Mouse (Mus musculus) brain, embryonic 18.5 days (tissue): ENCODE data around the gene Igsf23.
"Not testable (repeated sequence)": the region's sequence is repeated elsewhere in the genome, so short reads cannot be mapped to it uniquely, and the experiment has no call there.

Experiments used
- DNase-seq: peaks from one replicate; pipeline ENCODE4 v3.0.0-alpha.2; 2012; ENCODE audit warnings: low read depth, low spot score

Igsf23 gene

GRCm38 (mm10) chr7:19950589-19950988, at the start of gene Igsf23:
TSS of gene Igsf23 (minus strand) at chr7:19950756.
- no peak for DNase-seq

DNA sequence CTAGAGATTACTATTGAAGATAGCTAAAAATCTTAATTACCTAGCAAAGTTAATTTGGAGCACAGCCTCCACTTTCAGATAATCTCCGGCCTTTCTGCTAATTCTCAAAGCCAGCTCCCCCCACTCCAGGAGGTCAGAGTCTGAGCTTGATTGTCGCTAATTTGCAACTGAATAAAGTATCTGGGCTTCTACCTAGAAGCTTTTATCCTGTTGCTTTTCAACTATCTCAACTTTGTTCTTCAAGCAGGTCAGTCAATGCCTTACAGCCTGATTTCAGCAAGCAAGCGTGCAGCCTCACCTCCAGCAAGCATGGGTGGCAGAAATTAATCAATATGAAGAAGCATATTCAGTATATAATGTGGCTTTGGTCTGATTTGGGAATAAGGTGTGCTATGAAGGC, 46.2 kb upstream of the Igsf23 start:
- not testable (repeated sequence) for DNase-seq

GRCm38 (mm10) chr7:19991165-19991564, 40.6 kb upstream of the Igsf23 start, which contains the start of gene Nlrp9b:
TSS of gene Nlrp9b (plus strand) at chr7:19991465.
- not testable (repeated sequence) for DNase-seq

- no peak for DNase-seq
Observed at GRCm38 (mm10) chr7:19971516-19971915, 21.0 kb upstream of the Igsf23 start.

DNA sequence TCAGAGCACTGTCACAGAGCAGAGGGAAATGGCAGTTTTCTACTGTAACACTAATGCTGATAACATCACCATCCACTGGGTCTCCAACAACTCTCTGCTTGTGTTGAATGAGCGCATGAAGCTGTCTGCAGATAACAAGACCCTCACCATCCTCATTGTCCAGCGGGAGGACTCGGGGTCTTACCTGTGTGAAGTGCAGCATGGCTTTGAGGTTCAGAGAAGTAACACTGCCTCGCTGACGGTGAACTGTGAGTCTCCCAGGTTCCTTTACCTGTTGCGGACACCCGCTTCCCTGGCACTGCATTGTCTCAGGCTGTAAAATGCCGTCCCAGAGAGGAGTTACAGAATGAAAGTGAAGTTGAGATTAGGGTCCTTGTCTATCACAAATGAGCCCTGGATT, 19.6 kb upstream of the Igsf23 start:
- no peak for DNase-seq

DNA sequence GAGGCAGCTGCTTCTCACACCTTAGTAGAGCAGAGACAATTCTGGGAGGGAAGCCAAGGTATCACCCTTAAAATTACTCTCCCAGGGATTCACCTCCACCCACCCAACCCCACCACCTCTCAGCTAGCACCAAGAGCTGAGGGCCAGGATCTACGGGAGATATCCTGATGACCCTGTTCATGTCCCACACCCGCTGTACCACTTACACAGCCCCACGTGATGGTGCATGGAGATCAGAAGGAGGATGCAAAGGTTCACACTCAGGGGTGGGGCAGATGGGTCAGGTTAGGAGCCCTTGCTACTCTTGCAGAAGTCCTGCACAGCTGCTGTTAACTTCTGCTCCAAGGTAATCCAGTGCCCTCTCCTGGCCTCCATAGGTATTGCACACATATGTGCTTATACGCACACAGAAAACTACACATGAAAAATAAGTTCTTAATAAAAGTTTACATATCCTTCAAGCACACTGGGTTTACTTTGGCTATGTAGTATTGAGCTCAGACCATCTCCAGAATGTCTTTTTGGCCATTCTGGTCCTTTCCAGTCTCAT, 19.1 kb upstream of the Igsf23 start:
- no peak for DNase-seq

DNA sequence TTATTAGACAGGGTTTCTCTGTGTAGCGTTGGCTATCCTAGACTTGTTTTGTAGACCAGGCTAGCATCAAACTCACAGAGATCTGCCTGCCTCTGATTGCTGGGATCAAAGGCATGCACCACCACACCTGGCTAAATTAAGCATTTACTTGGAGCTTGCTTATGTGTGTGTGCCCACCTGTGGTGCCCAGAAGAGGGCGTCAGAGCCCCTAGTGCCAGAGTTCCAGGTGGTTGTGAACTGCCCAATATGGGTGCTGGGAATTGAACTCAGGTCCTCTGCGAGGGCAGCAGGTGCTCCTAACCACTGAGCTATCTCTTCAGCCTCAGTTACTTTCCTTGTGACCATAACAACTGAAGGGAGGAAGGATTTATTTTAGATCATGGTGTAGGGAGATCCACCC, 18.6 kb upstream of the Igsf23 start:
- DNase-seq, result no peak

DNA sequence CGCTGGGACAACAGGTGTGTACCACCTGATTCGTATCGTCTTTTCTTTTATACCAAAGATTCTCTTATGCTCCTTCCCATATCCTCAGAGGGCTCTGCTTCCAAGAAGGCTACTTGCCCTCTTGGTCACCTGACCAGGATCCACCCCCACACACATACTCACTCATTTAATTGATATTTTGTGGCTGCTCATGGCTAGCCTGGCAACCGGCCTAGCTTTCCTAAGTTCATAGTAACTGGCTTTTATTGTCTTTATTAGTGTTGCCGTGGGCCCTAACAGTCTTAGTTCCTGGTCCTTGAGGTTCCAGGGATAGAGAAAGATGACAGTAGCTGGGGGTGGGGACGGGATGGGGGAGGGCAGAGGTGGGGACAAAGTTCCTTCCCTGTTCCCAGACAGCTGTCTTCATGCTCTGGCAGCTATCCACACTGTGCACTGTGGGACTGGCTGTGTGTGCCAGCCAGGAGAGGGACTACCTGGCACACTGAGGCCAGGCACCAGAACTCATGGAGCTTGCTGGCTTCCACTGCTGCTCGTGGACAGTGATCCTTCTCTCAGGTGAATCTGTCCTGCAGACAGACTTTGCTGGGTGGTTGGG, 14.5 kb upstream of the Igsf23 start, which contains the start of gene Ceacam20:
Ceacam20 (plus strand) TSS at position 428 of the 595 bp plus-strand sequence.
- no peak for DNase-seq

DNA sequence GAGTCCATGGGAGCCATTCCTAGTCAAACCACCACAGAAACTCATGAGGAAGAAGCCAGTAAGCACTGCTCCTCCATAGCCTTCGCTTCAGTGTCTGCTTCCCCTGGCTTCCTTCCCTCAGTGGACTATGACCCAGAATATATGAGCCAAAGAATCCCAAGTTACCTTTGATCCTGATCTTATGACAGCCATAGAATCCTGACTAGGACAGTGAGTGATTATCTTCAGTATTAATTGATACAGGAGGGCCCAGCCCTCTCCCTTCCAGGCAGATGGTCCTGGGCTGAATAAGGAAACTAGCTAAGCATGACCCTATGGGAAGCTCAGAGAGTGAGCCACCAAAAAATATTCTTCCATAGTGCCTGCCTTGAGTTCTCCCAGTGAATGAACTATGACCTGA, 11.9 kb upstream of the Igsf23 start:
- DNase-seq, result no peak

DNA sequence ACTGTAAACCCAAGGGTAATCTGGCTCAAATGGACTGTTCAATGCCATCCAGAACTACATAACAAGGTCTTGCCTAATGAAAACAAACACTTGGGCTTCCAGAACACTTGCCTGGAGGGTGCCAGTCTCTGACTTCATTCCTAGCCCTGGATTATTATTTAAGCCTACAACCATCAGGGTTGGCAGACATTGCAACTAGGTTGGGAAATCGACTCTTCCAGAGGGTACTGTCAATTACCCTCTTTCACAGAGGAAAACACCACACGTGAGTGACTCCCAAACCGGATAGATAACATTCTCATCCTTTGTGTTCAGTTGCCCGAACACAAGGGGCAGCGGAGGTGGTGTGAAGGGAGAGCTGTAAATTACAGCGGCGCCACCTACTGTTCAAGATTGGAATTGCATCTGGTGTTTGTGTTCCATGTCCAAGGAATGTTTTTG, 5.8 kb upstream of the Igsf23 start:
- DNase-seq, result no peak

DNA sequence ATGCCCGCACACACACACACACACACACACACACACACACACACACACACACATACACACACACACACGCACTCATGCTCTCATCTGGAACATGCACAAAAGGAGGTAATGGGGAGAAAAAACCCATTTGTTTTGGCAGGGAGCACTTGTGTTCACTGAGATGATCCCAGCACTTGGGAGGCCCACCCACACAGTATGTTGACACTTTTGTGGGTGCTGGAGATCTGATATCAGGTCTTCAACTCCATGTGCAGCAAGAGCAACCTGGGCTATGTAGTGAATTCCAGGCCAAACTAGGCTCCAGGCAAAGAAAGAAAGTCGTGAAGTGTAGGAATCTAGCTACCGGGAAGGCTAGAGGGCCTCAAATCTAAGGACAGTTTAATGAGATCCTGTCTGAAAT, 5.3 kb upstream of the Igsf23 start:
- no peak for DNase-seq

DNA sequence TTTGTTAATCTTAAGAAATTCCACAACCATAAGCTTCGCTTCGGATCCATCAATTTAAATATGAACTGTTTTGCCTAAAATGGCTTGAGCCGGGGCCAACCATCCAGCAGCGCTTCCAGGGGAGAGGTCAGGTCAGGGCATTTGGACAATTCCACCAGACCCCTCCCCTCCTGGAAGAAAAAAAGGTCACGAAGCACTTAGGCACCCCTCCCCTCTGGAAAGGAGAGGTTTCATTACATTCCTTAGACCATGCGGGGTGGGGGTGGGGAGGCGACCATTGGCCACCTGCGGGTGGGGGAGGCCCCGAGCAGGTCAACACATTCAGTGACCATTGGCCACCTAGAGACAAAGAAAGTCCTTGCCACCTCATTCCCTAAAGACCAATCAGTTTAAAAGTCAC, 2.5 kb upstream of the Igsf23 start:
- DNase-seq, result no peak

GRCm38 (mm10) chr7:19952320-19952986, 1.9 kb upstream of the Igsf23 start:
- DNase-seq, result no peak

- DNase-seq, result no peak
Observed at GRCm38 (mm10) chr7:19949996-19950395, 560 bp downstream of the Igsf23 start.

- DNase-seq, result no peak
Observed at GRCm38 (mm10) chr7:19948956-19949355, 1.6 kb downstream of the Igsf23 start.

DNA sequence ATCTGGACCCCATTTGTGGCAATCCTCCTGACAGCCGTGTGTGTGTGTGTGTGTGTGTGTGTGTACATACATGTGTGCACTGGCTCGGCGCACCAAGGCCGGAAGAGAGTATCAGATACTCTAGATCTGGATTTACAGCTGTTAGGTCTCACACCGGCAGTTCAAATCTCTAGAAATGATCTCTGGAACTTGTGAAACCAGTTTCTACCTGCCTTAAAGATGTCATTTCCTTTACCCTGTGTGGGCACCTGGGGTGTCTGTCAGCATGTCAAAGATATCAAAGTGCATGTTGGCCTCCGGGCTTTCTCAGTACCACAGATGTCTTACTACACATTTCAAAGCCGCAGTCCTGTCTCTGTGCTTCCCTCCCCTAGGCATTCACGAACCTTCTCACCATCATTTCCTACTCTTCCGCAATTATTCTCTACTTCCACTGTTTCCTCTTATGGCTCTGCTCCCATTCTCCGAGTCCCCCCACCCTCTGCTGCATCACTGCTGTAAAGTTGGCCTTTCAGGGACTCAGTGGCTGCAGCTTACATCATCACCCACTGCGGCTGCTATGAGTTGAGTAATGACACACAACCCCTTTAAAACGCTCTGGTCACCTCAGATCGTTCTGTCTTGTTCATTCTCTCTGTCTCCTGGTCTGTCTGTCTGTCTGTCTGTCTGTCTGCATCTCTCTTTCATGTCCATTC, 4.6 kb downstream of the Igsf23 start:
- DNase-seq, result no peak

DNA sequence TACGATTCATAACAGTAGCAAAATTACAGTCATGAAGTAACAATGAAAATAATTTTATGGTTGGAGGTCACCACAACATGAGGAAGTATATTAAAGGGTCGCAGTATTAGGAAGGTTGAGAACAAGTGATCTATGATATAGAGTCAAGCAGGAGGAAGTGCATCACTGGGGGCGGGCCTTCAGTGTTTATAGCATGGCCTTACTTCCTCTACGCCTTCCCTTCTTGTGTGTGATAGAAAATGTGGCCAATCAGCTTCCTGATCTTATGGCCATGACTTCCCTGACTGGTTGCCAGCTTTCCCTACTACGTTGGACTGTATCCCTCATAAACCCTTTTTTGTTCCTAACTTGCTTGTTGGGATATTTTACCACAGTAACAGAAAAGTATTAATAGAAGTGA, 5.4 kb downstream of the Igsf23 start:
- DNase-seq, result no peak

- DNase-seq, result no peak
Observed at GRCm38 (mm10) chr7:19944709-19945108, 5.8 kb downstream of the Igsf23 start.

DNA sequence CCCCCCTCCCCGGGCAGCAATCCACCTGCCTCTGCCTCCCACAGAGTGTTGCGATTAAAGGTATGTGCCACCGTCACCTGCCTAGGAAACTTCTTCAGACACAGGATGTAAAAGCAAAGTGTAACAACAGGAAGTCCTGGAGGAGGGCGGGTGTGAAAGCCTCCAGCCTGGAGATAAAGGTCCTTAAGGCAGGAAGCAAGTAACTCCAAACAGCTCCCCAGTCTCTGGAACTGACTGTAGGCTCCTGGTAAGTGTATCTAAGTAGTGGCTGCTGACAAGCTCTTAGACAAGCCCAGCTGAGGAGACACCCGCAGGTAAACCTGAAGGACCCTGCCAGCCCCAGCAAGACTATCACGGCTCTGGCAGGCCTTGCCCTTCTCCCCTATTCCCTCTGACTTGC, 10.3 kb downstream of the Igsf23 start:
- DNase-seq, result no peak

DNA sequence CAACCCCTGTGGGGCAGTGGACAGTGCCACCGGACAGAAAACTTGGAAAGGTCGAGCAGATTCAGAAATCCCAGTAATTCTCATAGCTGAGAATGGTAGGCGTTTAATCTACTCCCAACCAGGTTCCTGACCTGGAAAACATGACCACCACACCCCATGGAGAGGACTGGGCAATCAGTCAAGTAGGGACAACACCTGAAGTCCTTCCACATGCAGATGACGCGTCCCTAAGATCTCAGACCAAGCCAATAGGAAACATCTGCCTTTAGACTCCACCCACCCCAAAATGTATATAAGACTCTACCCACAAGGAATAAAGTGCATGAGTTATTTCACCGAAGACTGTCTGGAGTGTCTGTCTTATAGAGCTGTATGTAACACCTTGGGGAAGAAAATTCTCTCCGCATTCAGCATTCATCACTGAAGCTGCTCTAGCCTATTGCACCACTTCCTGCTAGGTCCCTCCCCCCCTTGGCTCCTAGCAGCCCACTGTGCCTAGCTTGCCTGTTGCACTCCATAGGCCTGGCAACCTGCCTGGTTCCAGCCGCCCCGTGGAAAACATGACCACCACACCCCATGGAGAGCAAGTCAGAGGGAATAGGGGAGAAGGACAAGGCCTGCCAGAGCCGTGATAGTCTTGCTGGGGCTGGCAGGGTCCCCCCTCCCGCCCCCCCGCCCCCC, 10.9 kb downstream of the Igsf23 start:
- no peak for DNase-seq

DNA sequence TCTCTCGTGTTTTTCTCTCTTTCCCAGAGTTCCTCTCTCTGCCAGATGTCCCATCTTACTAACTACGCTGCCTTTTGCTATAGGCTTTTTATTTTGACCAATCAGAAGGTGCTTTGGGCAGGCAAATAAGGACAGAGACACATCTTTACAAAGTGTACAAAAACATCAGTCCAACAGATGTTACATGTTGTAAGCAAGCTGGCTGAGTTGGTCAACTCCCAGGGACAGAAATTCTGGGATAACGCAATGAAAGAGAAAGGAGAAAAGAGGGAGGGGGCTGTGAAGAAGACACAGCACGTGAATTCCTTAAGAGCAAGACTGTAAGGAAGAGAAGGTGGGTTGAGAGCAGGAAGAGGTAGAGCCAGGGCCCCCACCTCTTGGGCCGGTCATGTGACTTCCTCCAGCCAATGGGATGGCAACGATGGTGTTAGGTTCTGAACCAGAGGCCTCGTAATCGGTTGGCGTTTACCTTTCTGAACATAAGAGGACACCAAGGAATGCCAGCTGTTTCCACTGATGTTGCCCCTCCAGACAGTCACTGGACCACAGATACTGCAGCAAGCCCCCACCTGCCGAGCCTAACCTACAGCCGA, 13.2 kb downstream of the Igsf23 start:
- DNase-seq, result no peak

DNA sequence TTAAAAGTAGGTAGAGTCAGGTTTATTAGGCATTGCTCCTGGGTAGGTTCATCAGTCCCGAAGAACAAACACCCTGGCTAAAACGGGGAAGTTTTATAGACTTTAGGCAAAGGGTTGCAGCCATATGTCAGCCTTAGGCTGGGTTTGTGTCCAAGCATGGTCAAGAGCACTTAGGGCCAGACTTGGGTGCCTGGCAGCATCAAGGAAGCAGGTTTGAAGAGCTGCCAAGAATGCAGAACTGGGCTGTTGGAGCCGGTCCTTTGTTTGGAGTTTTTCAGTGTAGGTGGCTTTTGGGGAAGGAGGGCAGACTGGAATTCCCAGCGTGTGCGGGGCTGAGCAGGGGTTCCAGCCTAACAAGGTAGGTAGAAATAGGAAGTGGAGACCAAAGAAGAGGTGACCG, 14.6 kb downstream of the Igsf23 start:
- DNase-seq, result no peak
